Mouse (Mus musculus): ENCODE results near the gene Lat2.

GRCm38 (mm10) chr5:134571730-134572507 lies 42.9 kb downstream of the Lat2 start:
- TF ChIP-seq POLR2A (IDR thresholded peaks at IDR 0.05; ENCODE audit: extremely low read depth, insufficient read depth, low read length) (no peak), CTCF (IDR thresholded peaks at IDR 0.05; ENCODE audit: low read depth, low read length) (no peak)
